Mouse (Mus musculus) liver, embryonic 13.5 days (tissue): ENCODE data around the gene Bcl6b. TPM values are rescaled to one million over a fixed set of nuclear protein-coding genes. Genes with fewer than 3 reads are reported as not detected.

ENCODE experiments used
- ATAC-seq: fragments of 200-750 bp; cut with Nextera tagmentation; 2 replicates; pipeline ENCODE4 v1.8.0; 2017; ENCODE audit warnings: low read depth, mild to moderate bottlenecking, moderate number of reproducible peaks, moderate library complexity
- DNase-seq: peaks from one replicate; pipeline ENCODE4 v3.0.0; 2022
- H3K27ac ChIP-seq: fragments of 300-500 bp; sonication (generic); 2 replicates; pipeline ENCODE4 v1.5.1; 2015; ENCODE audit warnings: moderate library complexity, mild to moderate bottlenecking, inconsistent platforms
- H3K27me3 ChIP-seq: fragments of 300-500 bp; sonication (generic); 2 replicates; pipeline ENCODE4 v1.6.1; 2015; ENCODE audit warnings: mild to moderate bottlenecking, inconsistent platforms
- H3K36me3 ChIP-seq: fragments of 300-500 bp; sonication (generic); 2 replicates; pipeline ENCODE4 v1.6.1; 2015; ENCODE audit warnings: mild to moderate bottlenecking, inconsistent platforms
- H3K4me1 ChIP-seq: fragments of 300-500 bp; sonication (generic); replicated peaks from 2 replicates; pipeline ENCODE4 v1.6.1; 2015; ENCODE audit warnings: inconsistent platforms
- H3K4me2 ChIP-seq: fragments of 300-500 bp; sonication (generic); 2 replicates; pipeline ENCODE4 v1.6.1; 2015; ENCODE audit warnings: inconsistent platforms, mild to moderate bottlenecking, moderate library complexity
- H3K4me3 ChIP-seq: fragments of 300-500 bp; sonication (generic); replicated peaks from 2 replicates; pipeline ENCODE4 v1.5.1; 2015; ENCODE audit warnings: mild to moderate bottlenecking, inconsistent platforms
- H3K9ac ChIP-seq: fragments of 300-500 bp; sonication (generic); 2 replicates; pipeline ENCODE4 v1.6.1; 2015; ENCODE audit warnings: mild to moderate bottlenecking, inconsistent platforms
- H3K9me3 ChIP-seq: fragments of 300-500 bp; sonication (generic); replicated peaks from 2 replicates; pipeline ENCODE4 v1.6.1; 2016; ENCODE audit warnings: inconsistent platforms
- WGBS: fragments of 180-500 bp; shearing (Covaris S2); methylation state at CpG from one replicate; pipeline ENCODE4 v1.1.7; 2015; ENCODE audit not compliant: insufficient replicate concordance; 5-methylcytosine and 5-hydroxymethylcytosine counted together
- polyA plus RNA-seq: library from polyadenylated mRNA; unstranded; fragments of >200 nt; fragmentation: Nextera tagmentation; extraction: Ambion mirVana; gene quantifications from 2 replicates; pipeline ENCODE4 v1.2.1, GENCODE M21; 2015

Bcl6b gene
- polyA plus RNA-seq, 1 experiment from 2014 or later = 1.6 TPM

- no peak for DNase-seq
- WGBS = 2% methylated on average over 24 of the region's 24 CpGs
- no peak for ATAC-seq
- Histone ChIP-seq H3K9me3 (no peaks in the 10 kb centered on the region), H3K4me3 (peak overlapping the region; percentile 77), H3K36me3 (peaks cover 14% of the 10 kb centered on the region; the same call in 1 of the 2 replicates), H3K4me1 (peaks cover 71% of the 10 kb centered on the region), H3K4me2 (peak overlapping the region; percentile 97), H3K9ac (peak overlapping the region; percentile 90), H3K27me3 (peaks cover 25% of the 10 kb centered on the region), H3K27ac (peak overlapping the region; percentile 99)
Observed at GRCm38 (mm10) chr11:70220323-70220722, 9.3 kb downstream of the Bcl6b start.

- Histone ChIP-seq H3K27me3 (peaks cover 26% of the 10 kb centered on the region), H3K4me1 (peaks cover 71% of the 10 kb centered on the region), H3K4me3 (peak overlapping the region; percentile 77), H3K4me2 (peak overlapping the region; percentile 97), H3K27ac (peak overlapping the region; percentile 99), H3K9ac (peak overlapping the region; percentile 90), H3K36me3 (peaks cover 14% of the 10 kb centered on the region; the same call in 1 of the 2 replicates), H3K9me3 (no peaks in the 10 kb centered on the region)
- ATAC-seq = no peak
- no peak for DNase-seq
- 54% methylated on average over 7 of the region's 7 CpGs for WGBS
Observed at GRCm38 (mm10) chr11:70219873-70220272, 9.7 kb downstream of the Bcl6b start.

GRCm38 (mm10) chr11:70218741-70219470 is 10.7 kb downstream of the Bcl6b start:
- H3K9ac ChIP-seq = peak overlapping the region; percentile 90
- peak overlapping the region; percentile 9; the same call in 1 of the 2 replicates for H3K27ac ChIP-seq
- H3K4me1 ChIP-seq = peaks cover 71% of the 10 kb centered on the region
- H3K27me3 ChIP-seq = peaks cover 36% of the 10 kb centered on the region
- ATAC-seq (no peak), DNase-seq (no peak)
- peak overlapping the region; percentile 77 for H3K4me3 ChIP-seq
- WGBS = 80% methylated on average over 15 of the region's 15 CpGs
- peaks cover 14% of the 10 kb centered on the region; the same call in 1 of the 2 replicates for H3K36me3 ChIP-seq
- H3K4me2 ChIP-seq = peak overlapping the region; percentile 97
- no peaks in the 10 kb centered on the region for H3K9me3 ChIP-seq

- Histone ChIP-seq H3K9ac (no peak overlapping the region), H3K4me1 (peaks cover 67% of the 10 kb centered on the region), H3K4me2 (peak overlapping the region; percentile 97; the same call in 1 of the 2 replicates), H3K4me3 (no peak overlapping the region), H3K27me3 (peaks cover 44% of the 10 kb centered on the region), H3K9me3 (no peaks in the 10 kb centered on the region), H3K27ac (no peak overlapping the region), H3K36me3 (peaks cover 14% of the 10 kb centered on the region; the same call in 1 of the 2 replicates)
- no peak for ATAC-seq
- 68% methylated on average over 4 of the region's 4 CpGs for WGBS
- no peak for DNase-seq
Observed at GRCm38 (mm10) chr11:70218039-70218438, 11.6 kb downstream of the Bcl6b start.

GRCm38 (mm10) chr11:70216103-70216502 is 13.5 kb downstream of the Bcl6b start:
- H3K36me3 ChIP-seq = peaks cover 14% of the 10 kb centered on the region; the same call in 1 of the 2 replicates
- WGBS = 71% methylated on average over 3 of the region's 3 CpGs
- no peak overlapping the region for H3K27ac ChIP-seq
- no peak overlapping the region for H3K9ac ChIP-seq
- no peak for ATAC-seq
- no peak overlapping the region for H3K4me3 ChIP-seq
- peaks cover 48% of the 10 kb centered on the region for H3K4me1 ChIP-seq
- no peak for DNase-seq
- H3K9me3 ChIP-seq = no peaks in the 10 kb centered on the region
- H3K27me3 ChIP-seq = peaks cover 61% of the 10 kb centered on the region
- H3K4me2 ChIP-seq = no peak overlapping the region

- Histone ChIP-seq H3K9me3 (no peaks in the 10 kb centered on the region), H3K27ac (no peak overlapping the region), H3K4me3 (peak overlapping the region; percentile 39), H3K4me1 (peaks cover 42% of the 10 kb centered on the region), H3K9ac (no peak overlapping the region), H3K4me2 (no peak overlapping the region), H3K36me3 (peaks cover 14% of the 10 kb centered on the region; the same call in 1 of the 2 replicates), H3K27me3 (peaks cover 68% of the 10 kb centered on the region)
- DNase-seq = no peak
- 23% methylated on average over 22 of the region's 22 CpGs for WGBS
- no peak for ATAC-seq
Observed at GRCm38 (mm10) chr11:70215301-70215700, 14.3 kb downstream of the Bcl6b start.

GRCm38 (mm10) chr11:70214856-70215209 is 14.8 kb downstream of the Bcl6b start:
- Histone ChIP-seq H3K27me3 (peaks cover 68% of the 10 kb centered on the region), H3K36me3 (peaks cover 14% of the 10 kb centered on the region; the same call in 1 of the 2 replicates), H3K4me1 (peaks cover 37% of the 10 kb centered on the region), H3K9ac (no peak overlapping the region), H3K4me3 (peak overlapping the region; percentile 39), H3K27ac (no peak overlapping the region), H3K9me3 (no peaks in the 10 kb centered on the region), H3K4me2 (peak overlapping the region; percentile 56)
- ATAC-seq (no peak), DNase-seq (no peak)
- WGBS = 13% methylated on average over 18 of the region's 18 CpGs

GRCm38 (mm10) chr11:70214191-70214855 is 15.3 kb downstream of the Bcl6b start:
- H3K4me1 ChIP-seq = peaks cover 32% of the 10 kb centered on the region
- WGBS = 4% methylated on average over 46 of the region's 46 CpGs
- no peak overlapping the region for H3K27ac ChIP-seq
- H3K4me3 ChIP-seq = peak overlapping the region; percentile 39
- H3K27me3 ChIP-seq = peaks cover 68% of the 10 kb centered on the region
- ATAC-seq (peak; percentile 27; the same call in 1 of the 2 replicates), DNase-seq (no peak)
- no peaks in the 10 kb centered on the region for H3K9me3 ChIP-seq
- H3K4me2 ChIP-seq = peak overlapping the region; percentile 56
- peaks cover 14% of the 10 kb centered on the region; the same call in 1 of the 2 replicates for H3K36me3 ChIP-seq
- H3K9ac ChIP-seq = peak overlapping the region; percentile 1; the same call in 1 of the 2 replicates

GRCm38 (mm10) chr11:70213736-70214135 is 15.9 kb downstream of the Bcl6b start:
- no peak overlapping the region for H3K27ac ChIP-seq
- 0 out of 2 replicates have a peak overlapping the region, but pooled peaks have one; percentile 1 for H3K9ac ChIP-seq
- ATAC-seq = no peak
- peak overlapping the region; percentile 56 for H3K4me2 ChIP-seq
- H3K9me3 ChIP-seq = no peaks in the 10 kb centered on the region
- WGBS = 9% methylated on average over 26 of the region's 26 CpGs
- peaks cover 68% of the 10 kb centered on the region for H3K27me3 ChIP-seq
- peaks cover 14% of the 10 kb centered on the region; the same call in 1 of the 2 replicates for H3K36me3 ChIP-seq
- peaks cover 26% of the 10 kb centered on the region for H3K4me1 ChIP-seq
- H3K4me3 ChIP-seq = peak overlapping the region; percentile 39
- no peak for DNase-seq

- Histone ChIP-seq H3K27ac (no peak overlapping the region), H3K9me3 (no peaks in the 10 kb centered on the region), H3K9ac (no peak overlapping the region), H3K4me3 (no peak overlapping the region), H3K4me2 (no peak overlapping the region), H3K4me1 (peaks cover 19% of the 10 kb centered on the region), H3K36me3 (peaks cover 13% of the 10 kb centered on the region; the same call in 1 of the 2 replicates), H3K27me3 (peaks cover 68% of the 10 kb centered on the region)
- no peak for DNase-seq
- 12% methylated on average over 9 of the region's 9 CpGs for WGBS
- no peak for ATAC-seq
Observed at GRCm38 (mm10) chr11:70212896-70213295, 16.7 kb downstream of the Bcl6b start.

GRCm38 (mm10) chr11:70212423-70212822 is 17.2 kb downstream of the Bcl6b start, which contains the start of gene Slc16a11:
TSS of gene Slc16a11 (plus strand) at chr11:70212752.
- peak within 1 kb of the TSS; percentile 56 for H3K4me2 ChIP-seq
- peaks cover 68% of the 10 kb centered on the region for H3K27me3 ChIP-seq
- H3K9me3 ChIP-seq = no peaks in the 10 kb centered on the region
- H3K36me3 ChIP-seq = peaks cover 9% of the 10 kb centered on the region; the same call in 1 of the 2 replicates
- no peak within 1 kb of the TSS for H3K27ac ChIP-seq
- no peak for ATAC-seq
- no peak within 1 kb of the TSS for H3K9ac ChIP-seq
- DNase-seq = no peak
- H3K4me3 ChIP-seq = peak within 1 kb of the TSS; percentile 39; the same call in 1 of the 2 replicates
- 57% methylated on average over 6 of the region's 6 CpGs for WGBS
- H3K4me1 ChIP-seq = peaks cover 19% of the 10 kb centered on the region
